Mouse (Mus musculus): ENCODE measurements around the gene Slc25a17. TPM values are rescaled to one million over a fixed set of nuclear protein-coding genes. Genes with fewer than 3 reads are reported as not detected.

Gene Slc25a17
- polyA plus RNA-seq, 1 experiment from 2014 or later: 138 TPM

GRCm38 (mm10) chr15:81348366-81348765, 12.2 kb downstream of the Slc25a17 start:
- H3K4me3 ChIP-seq: no peak overlapping the region
- no peaks in the 10 kb centered on the region for H3K27me3 ChIP-seq
- H3K27ac ChIP-seq: no peak overlapping the region
- H3K36me3 ChIP-seq: no peaks in the 10 kb centered on the region; the same call in 1 of the 2 replicates
- H3K9me3 ChIP-seq: no peaks in the 10 kb centered on the region
- no peak for ATAC-seq (ENCODE audit: low FRiP score)
- no peak overlapping the region for H3K9ac ChIP-seq
- H3K4me1 ChIP-seq (replicated peaks): no peaks in the 10 kb centered on the region
- 75% methylated on average over 2 of the region's 2 CpGs for WGBS
- no peak overlapping the region for H3K4me2 ChIP-seq

GRCm38 (mm10) chr15:81347466-81347865, 13.1 kb downstream of the Slc25a17 start:
- 95% methylated on average over 2 of the region's 2 CpGs for WGBS
- Histone ChIP-seq H3K36me3 (peaks cover 8% of the 10 kb centered on the region), H3K4me2 (no peak overlapping the region), H3K27me3 (no peaks in the 10 kb centered on the region), H3K9me3 (no peaks in the 10 kb centered on the region), H3K4me3 (no peak overlapping the region), H3K27ac (no peak overlapping the region), H3K4me1 (replicated peaks) (no peaks in the 10 kb centered on the region), H3K9ac (no peak overlapping the region)
- no peak for ATAC-seq (ENCODE audit: low FRiP score)

DNA sequence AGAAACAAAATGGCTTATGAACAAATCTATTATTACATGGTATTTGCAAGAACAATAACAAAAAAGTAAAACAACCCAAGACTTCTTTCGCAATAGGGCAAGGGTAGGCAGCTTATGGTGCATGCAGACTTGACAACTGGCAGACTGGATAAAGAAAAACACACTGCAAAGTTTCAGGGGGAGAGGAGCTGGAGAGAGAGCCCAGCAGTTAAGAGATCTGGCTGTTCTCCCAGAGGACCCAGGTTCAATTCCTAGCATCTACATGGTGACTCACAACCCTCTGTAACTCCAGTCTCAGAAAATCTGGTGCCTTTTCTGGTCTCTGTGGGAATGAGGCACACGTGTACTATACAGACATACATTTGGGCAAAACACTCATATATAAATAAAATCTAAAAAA, 19.2 kb downstream of the Slc25a17 start:
- WGBS: 94% methylated on average over 2 of the region's 2 CpGs
- peaks cover 34% of the 10 kb centered on the region for H3K36me3 ChIP-seq

DNA sequence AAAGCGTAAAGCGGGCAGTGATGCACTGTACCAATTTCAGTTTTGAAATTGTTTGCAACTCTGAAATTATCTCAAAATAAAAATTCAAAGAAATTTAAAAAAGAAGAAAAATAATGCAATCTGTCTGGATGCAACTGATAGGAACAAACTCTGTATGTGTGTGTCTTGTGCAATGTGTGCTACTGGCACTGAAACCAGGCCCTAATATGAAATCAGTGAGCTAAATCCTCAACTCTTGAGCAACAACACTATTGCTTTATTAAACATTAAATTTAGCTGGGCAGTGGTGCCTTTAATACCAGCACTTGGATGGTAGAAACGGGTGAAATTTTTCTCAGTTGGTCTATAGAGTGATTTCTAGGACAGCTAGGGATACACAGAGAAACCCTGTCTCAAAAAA, 21.5 kb downstream of the Slc25a17 start:
- no peak overlapping the region for H3K9ac ChIP-seq
- H3K27me3 ChIP-seq: no peaks in the 10 kb centered on the region
- no peaks in the 10 kb centered on the region for H3K4me1 ChIP-seq (replicated peaks)
- H3K36me3 ChIP-seq: peaks cover 56% of the 10 kb centered on the region
- no peaks in the 10 kb centered on the region for H3K9me3 ChIP-seq
- 95% methylated on average over 3 of the region's 3 CpGs for WGBS
- no peak overlapping the region for H3K27ac ChIP-seq
- ATAC-seq (ENCODE audit: low FRiP score): no peak
- no peak overlapping the region for H3K4me3 ChIP-seq
- no peak overlapping the region for H3K4me2 ChIP-seq

More for the DNA sequence above, 19.2 kb downstream of the Slc25a17 start:
- Histone ChIP-seq H3K9ac (no peak overlapping the region), H3K4me3 (no peak overlapping the region), H3K27me3 (no peaks in the 10 kb centered on the region), H3K9me3 (no peaks in the 10 kb centered on the region), H3K27ac (no peak overlapping the region), H3K4me1 (replicated peaks) (no peaks in the 10 kb centered on the region), H3K4me2 (no peak overlapping the region)
- no peak for ATAC-seq (ENCODE audit: low FRiP score)

DNA sequence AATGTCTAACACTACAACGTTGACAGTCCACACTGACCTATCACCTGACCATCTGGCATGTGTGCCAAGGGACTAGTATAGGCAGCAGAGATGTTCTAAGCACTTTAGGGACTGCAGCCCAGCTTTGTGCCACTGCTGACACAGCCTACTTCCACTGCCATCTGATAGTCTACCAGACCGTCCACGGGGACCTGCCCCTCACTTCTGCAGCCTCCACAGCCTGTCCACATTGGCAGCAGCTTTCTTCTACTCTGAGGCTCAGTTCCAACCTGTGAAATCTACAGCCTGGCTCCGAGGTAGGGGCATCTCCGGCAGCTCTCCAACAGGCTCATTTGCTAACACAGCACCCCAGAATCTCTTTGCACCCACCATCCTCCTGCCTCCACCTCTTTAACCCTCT, 24.1 kb downstream of the Slc25a17 start:
- Histone ChIP-seq H3K36me3 (peaks cover 72% of the 10 kb centered on the region), H3K9me3 (no peaks in the 10 kb centered on the region)

DNA sequence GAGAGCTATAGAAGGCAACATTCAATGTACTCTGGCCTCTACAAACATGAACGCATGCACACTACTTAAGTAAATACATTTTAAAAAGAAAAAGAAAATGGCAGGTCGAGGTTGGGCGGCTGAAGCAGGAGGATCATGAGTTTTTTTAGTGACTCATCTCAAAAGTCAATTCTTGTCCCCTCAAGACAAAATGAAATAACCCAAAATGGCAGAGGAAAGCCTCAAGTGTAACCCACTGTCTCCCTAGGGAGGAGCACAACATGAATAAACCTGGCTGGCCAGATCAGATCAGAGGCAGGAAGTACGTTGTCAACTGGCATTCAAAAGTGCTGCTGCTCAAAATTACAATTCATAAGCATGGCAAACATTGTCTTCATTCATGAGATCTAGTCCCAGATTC, 28.1 kb downstream of the Slc25a17 start:
- Histone ChIP-seq H3K4me2 (no peak overlapping the region), H3K4me3 (no peak overlapping the region), H3K36me3 (peaks cover 74% of the 10 kb centered on the region), H3K9ac (no peak overlapping the region), H3K27me3 (no peaks in the 10 kb centered on the region), H3K27ac (no peak overlapping the region), H3K9me3 (no peaks in the 10 kb centered on the region), H3K4me1 (replicated peaks) (0 out of 2 replicates have a peak, but pooled peaks cover 6% of the 10 kb centered on the region)
- ATAC-seq (ENCODE audit: low FRiP score): no peak
- 94% methylated on average over 4 of the region's 4 CpGs for WGBS

More for the DNA sequence above, 24.1 kb downstream of the Slc25a17 start:
- Histone ChIP-seq H3K4me2 (no peak overlapping the region), H3K27ac (no peak overlapping the region), H3K4me1 (replicated peaks) (no peaks in the 10 kb centered on the region), H3K4me3 (no peak overlapping the region), H3K27me3 (no peaks in the 10 kb centered on the region), H3K9ac (no peak overlapping the region)
- ATAC-seq (ENCODE audit: low FRiP score): no peak
- 91% methylated on average over 5 of the region's 5 CpGs for WGBS

DNA sequence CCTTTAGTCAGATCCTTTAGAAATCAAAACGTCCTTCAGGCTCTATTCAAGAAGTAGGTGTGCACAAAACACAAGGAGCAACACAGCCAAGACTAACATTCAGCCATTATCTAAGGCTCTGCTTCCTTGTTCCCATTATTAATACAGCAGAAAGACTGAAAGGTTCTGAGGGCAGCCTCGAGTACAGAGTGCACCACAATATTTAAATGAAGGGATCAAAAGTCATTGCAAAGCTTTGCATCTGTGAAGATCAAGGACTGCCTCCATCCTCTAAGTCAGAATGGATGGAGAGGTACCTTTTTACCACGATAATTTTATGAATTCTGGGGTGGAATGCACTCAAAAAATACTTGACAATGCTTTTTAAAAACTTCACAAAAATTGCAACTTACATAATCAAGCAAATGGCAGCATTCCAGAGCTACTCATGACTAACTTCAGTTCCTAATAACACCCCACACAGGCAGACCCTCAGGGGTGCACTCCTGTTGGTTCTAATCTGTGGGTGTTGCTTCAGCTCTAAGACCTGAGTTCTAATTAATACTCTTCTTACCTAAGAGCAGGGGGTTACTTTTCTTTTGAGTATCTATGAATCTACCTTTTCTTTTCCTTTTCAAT, 29.7 kb downstream of the Slc25a17 start:
- Histone ChIP-seq H3K4me3 (no peak overlapping the region), H3K27me3 (no peaks in the 10 kb centered on the region), H3K27ac (no peak overlapping the region), H3K36me3 (peaks cover 75% of the 10 kb centered on the region), H3K9ac (no peak overlapping the region), H3K4me2 (no peak overlapping the region), H3K4me1 (replicated peaks) (0 out of 2 replicates have a peak, but pooled peaks cover 6% of the 10 kb centered on the region), H3K9me3 (no peaks in the 10 kb centered on the region)
- WGBS: 58% methylated on average over 3 of the region's 3 CpGs
- no peak for ATAC-seq (ENCODE audit: low FRiP score)

DNA sequence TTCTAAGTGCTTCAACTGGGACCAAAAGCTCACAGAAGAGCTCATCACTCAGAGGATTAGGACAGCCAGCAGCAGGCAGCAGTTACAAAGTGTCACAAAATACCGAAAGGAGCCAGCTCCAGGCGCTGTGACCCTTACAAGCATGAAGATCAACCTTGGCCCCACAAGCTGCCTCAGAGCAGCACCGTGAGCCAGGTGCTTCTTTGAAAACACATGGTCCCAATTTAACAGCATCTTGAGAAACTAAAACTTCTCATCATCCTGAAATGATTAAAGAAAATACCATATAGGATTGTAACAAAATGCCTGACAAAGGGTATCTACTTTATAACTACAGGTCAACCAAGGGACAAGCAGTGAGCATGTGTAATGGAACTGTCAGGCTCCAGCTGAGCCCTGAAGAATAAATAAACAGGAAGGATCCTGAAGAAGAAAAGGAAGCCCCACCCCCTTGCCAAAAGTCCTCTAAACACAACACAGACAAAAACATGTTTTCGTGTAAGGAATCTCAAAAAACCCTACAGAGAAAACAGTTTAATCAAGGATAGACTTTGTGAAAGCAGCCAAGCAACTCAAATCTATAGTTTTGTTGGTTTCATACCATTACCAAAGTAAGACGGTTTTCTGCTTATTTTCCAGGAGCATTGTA, 30.8 kb downstream of the Slc25a17 start:
- WGBS: 41% methylated on average over 5 of the region's 5 CpGs
- Histone ChIP-seq H3K27me3 (no peaks in the 10 kb centered on the region), H3K27ac (no peak overlapping the region), H3K9me3 (no peaks in the 10 kb centered on the region), H3K9ac (no peak overlapping the region), H3K4me2 (no peak overlapping the region), H3K4me1 (replicated peaks) (0 out of 2 replicates have a peak, but pooled peaks cover 6% of the 10 kb centered on the region), H3K4me3 (no peak overlapping the region), H3K36me3 (peaks cover 75% of the 10 kb centered on the region)
- ATAC-seq (ENCODE audit: low FRiP score): no peak

GRCm38 (mm10) chr15:81327501-81327900, 33.1 kb downstream of the Slc25a17 start:
- no peak for ATAC-seq (ENCODE audit: low FRiP score)
- H3K36me3 ChIP-seq: peaks cover 59% of the 10 kb centered on the region
- H3K4me1 ChIP-seq (replicated peaks): 0 out of 2 replicates have a peak, but pooled peaks cover 6% of the 10 kb centered on the region
- no peaks in the 10 kb centered on the region for H3K27me3 ChIP-seq
- H3K27ac ChIP-seq: no peak overlapping the region
- H3K9ac ChIP-seq: no peak overlapping the region
- no peak overlapping the region for H3K4me3 ChIP-seq
- no peak overlapping the region for H3K4me2 ChIP-seq
- 95% methylated on average over 7 of the region's 7 CpGs for WGBS
- H3K9me3 ChIP-seq: no peaks in the 10 kb centered on the region

DNA sequence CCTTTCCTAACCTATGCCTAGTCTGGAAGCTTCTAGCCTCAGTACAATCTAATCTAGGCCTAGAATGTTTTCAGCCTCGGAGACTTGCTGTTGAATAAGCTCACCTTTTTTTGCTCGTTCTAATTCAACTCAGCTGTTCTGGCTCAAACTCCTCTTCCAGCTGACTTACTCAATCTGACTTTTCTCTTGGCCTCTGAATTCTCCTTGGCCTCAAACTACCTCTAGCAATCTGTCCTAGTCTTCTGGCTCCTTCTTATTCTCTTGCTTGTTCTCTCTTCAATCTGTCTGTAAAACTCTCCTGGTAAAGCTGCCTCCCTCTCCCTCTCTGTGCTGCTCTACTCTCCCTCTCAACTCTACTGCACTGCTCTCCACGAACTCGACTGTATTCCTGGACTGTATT, 35.6 kb downstream of the Slc25a17 start:
- Histone ChIP-seq H3K27ac (no peak overlapping the region), H3K4me3 (no peak overlapping the region), H3K9me3 (no peaks in the 10 kb centered on the region), H3K27me3 (no peaks in the 10 kb centered on the region), H3K9ac (no peak overlapping the region), H3K4me1 (replicated peaks) (0 out of 2 replicates have a peak, but pooled peaks cover 6% of the 10 kb centered on the region), H3K4me2 (no peak overlapping the region), H3K36me3 (peaks cover 70% of the 10 kb centered on the region)
- 84% methylated on average over 4 of the region's 4 CpGs for WGBS
- ATAC-seq (ENCODE audit: low FRiP score): no peak

DNA sequence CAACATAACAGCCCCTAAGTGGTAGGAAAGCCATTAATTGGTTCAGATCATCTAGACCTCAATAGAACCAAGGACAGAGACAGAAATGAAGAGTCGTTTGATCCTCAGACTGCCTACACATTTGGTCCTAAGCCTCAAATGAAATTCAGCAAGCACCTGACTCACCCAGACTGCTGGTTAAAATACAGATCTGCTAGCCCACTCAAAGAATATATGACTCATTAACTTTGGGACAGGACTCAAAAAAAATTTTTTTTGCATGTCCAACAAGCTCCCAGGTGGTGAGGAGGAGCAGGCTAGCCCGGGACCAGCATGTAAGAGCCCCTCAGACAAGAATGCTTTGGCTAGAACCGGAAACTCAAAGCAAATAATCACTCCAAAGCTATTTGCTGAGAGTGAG, 40.5 kb downstream of the Slc25a17 start:
- Histone ChIP-seq H3K36me3 (peaks cover 77% of the 10 kb centered on the region), H3K4me2 (no peak overlapping the region), H3K9me3 (0 out of 2 replicates have a peak, but pooled peaks cover 3% of the 10 kb centered on the region), H3K4me3 (no peak overlapping the region), H3K27me3 (no peaks in the 10 kb centered on the region), H3K27ac (no peak overlapping the region), H3K9ac (no peak overlapping the region), H3K4me1 (replicated peaks) (no peaks in the 10 kb centered on the region)
- WGBS: 97% methylated on average over 3 of the region's 3 CpGs
- ATAC-seq (ENCODE audit: low FRiP score): no peak

DNA sequence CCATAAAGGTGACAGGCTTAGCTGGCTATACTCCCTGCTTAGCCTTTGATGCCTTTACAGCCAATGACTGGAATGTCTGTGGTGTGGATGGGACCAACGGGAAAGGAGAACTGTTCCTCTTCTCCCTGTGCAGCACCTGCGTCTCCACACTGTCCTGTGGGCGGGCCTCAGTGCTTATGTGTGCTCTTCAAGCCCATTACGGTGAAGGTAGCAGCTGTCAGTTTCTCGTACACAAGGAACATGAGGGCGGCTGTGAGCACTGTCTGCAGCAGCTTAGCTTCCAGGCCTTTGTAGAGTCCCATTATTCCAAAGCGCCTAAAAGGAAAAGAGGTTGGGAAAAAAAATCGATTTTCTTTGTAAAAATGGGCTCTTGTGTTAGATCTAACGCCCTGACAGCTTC, 41.1 kb downstream of the Slc25a17 start:
- H3K9me3 ChIP-seq: 0 out of 2 replicates have a peak, but pooled peaks cover 3% of the 10 kb centered on the region
- 93% methylated on average over 9 of the region's 9 CpGs for WGBS
- no peak overlapping the region for H3K27ac ChIP-seq
- H3K9ac ChIP-seq: no peak overlapping the region
- no peaks in the 10 kb centered on the region for H3K4me1 ChIP-seq (replicated peaks)
- H3K4me3 ChIP-seq: no peak overlapping the region
- H3K27me3 ChIP-seq: no peaks in the 10 kb centered on the region
- no peak overlapping the region for H3K4me2 ChIP-seq
- ATAC-seq (ENCODE audit: low FRiP score): no peak
- peaks cover 77% of the 10 kb centered on the region for H3K36me3 ChIP-seq

GRCm38 (mm10) chr15:81313928-81314327, 46.7 kb downstream of the Slc25a17 start:
- Histone ChIP-seq H3K27me3 (no peaks in the 10 kb centered on the region), H3K27ac (no peak overlapping the region), H3K36me3 (peaks cover 40% of the 10 kb centered on the region), H3K9me3 (0 out of 2 replicates have a peak, but pooled peaks cover 3% of the 10 kb centered on the region), H3K4me1 (replicated peaks) (no peaks in the 10 kb centered on the region), H3K4me3 (no peak overlapping the region), H3K9ac (no peak overlapping the region), H3K4me2 (no peak overlapping the region)
- ATAC-seq (ENCODE audit: low FRiP score): no peak
- 95% methylated on average over 3 of the region's 3 CpGs for WGBS
